Mouse (Mus musculus) left cerebral cortex, postnatal 36 days (tissue): ENCODE data around the gene Gm48551. TPM values are rescaled to one million over a fixed set of nuclear protein-coding genes. Genes with fewer than 3 reads are reported as not detected.

Experiments used
- DNase-seq, 2 experiments: peaks; one replicate each; pipeline ENCODE4 v3.0.0; 2021 to 2022; ENCODE audit warnings: low spot score in 2 of 2, mixed read lengths in 1 of 2
- intact Hi-C: fragments of 180-260 bp; cut with DNase I; formaldehyde crosslinking; loops from one replicate; pipeline ENCODE4 v1.15.1; 2025
- total RNA-seq, 2 experiments: library from RNA; stranded (reverse); gene quantifications; 2 replicates each; pipeline ENCODE4 v1.2.3; 2021

Gm48551 gene
- total RNA-seq, 2 experiments from 2014 or later, result 2.5 to 4.3 TPM

DNA sequence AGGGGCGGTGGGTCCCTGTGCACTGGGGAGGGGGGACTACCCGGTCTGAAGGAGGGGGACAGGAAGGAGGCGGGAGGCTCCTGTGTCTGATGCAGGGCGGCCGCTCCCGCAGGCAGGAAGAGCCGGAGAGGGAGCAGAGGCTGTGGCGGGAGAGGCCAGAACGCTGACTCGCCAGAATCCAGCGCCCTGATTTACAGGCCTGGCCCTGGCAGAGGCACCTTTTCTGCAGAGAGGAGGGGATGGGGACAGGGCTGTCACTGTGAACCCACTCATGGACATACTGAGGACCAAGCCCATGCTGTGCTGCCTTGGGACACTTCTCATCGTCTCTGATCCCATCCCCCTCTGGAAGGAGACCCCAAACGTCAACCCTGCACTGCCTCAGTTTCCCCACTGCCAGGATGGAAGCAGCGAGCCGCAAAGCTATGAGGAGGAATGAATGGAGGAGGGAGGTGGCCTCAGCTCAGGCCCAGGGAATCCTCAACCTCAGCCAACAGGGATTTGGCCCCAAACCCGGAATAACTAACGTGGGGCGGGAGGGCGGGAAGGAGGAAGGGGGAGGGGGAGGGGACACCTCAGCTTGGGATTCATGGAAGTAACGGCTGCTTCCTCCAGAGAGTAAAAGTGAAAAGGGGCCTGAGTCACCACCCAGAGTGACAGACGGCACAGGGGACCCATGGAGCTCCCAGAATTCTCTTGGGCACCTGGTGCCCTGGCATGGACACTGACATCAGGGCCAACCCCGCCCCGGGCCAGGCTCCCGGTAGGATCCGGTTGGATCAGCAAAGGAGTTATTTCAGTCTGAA lies 40.2 kb downstream of the Gm48551 start:
- peak in 1 of 2 experiments; percentile 19 for DNase-seq
- intact Hi-C loops, result no loop called here

DNA sequence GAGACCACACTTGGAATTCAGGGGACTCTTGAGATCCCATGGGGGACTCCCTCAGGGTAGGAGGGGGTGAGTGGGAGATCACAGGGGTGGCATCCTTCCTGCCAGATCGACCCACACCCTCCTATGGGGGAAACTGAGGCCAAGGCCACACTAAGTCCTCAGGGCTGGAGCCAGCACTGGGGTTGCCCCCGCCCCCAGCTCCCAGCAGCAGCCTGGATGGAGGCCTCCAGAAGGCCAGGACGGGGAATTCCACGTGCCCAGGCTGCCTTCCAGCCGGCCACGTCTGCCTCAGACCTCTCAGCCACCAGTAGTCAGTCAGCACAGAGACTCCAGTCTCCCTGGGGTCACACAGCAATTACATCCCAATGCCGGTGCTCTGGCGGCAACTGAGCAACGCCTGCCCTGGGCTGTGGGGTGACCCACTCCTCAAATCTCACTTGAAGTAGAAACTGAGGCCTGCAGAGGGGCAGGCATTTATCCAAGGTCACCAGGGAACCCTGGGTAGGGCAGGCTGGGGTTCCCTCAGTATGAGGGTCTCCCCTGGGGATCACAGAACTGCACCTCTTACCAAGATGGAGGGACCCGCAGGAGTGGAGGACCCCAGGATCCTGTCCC lies 41.1 kb downstream of the Gm48551 start:
- DNase-seq, result peak in 1 of 2 experiments; percentile 19
- intact Hi-C loops, result no loop called here

DNA sequence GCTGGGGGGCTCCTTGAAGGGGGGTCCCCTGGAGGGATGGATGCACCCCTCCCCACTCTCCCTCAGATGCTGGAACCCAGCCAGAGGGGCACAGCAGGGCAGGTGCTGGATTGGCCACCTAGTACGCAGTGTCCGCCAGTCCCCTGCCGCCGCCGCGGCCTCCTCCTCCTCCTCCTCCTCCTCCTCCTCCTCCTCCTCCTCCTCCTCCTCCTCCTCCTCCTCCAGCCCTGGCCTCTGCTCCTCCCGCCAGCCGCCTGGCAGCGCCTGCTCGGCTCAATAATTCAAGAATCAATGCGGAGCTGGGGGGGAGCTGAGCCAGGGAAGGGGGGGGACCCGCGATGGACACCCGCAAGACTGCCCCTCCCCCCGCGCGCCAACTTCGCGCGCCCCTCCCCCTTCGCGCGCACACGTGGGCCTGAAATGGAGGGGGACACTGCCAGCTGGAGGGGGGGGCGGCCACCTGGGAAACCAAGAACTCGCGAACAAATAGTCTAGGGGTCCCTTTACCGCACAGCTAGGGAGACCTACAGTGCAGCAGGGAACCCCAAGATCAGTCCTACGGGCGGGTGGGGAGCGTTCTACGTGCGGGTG lies 41.9 kb downstream of the Gm48551 start:
- peak in 1 of 2 experiments; percentile 19 for DNase-seq
- intact Hi-C loops, result no loop called here

DNA sequence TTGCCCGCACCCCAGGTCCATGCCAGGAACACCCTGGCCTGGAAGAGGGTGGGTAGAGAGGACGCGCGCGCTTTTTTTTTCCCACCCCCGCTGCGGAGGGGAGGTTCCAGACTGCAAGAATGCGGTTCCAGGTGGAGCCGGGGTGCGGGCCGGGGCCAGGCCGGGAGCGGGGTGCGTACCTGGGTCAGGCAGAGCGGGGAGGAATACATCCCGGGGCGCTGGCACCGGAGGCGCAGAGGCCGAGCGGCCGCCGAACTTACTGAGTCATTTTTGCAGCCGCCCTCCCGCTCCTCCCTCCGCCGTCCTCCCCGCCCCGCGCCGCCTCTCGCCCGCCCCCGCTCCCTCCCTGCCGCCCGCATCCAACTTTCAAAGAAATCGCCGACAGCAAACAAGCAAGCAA lies 42.6 kb downstream of the Gm48551 start:
- intact Hi-C loops, result no loop called here
- DNase-seq, result peak in 1 of 2 experiments; percentile 63

DNA sequence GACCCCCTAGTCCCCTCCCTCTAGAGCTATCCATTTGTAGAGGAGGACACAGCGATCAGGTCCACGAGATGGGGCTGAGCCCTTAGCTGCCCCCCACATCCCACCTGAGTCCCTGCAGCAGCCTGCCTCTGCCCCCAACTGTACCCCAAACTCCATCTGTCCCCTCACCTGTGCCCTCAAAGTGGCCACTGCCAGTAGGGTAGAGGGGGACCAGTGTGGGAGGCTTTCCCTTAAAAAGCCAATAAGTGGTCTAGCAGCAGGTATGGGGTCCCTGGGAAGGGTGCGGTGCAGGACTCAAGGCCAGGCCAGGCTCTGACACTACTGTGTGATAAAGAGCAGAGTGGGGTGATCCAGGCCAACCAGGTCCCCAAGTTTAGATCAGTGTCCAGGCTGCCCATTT lies 43.1 kb downstream of the Gm48551 start:
- DNase-seq, result no peak
- intact Hi-C loops, result no loop called here

DNA sequence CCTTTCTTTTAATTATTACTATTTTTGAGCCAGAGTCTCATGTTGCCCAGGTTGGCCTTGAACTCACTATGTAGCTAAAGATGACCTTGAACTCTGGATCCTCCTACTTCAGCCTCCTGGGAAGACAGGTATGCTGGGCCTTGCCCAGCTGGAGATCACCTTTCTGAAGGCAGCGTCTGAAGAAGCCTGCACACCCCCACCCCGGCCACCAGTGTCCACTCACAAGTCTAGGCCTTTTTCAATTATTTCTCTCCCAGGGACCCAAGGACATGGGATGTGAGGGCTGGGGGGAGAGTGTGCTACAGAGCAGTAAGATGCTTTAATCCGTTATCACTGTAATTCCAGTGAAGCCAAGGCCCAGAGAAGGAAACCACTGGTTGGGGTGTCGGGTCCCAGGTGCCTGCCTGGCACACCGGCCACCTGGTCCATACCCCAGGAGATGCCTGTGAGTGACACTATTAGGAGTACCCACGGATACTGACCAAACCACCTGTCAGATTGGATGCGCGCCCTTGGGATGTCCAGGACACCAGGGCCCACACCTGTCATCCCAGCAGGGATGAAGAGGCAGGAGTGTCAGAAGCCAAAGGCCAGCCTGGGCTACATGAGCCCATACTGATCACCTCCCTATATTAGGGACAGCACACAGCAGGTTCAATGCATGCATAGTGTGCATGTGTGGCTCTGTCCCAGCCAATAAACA lies 43.7 kb downstream of the Gm48551 start:
- peak in 1 of 2 experiments; percentile 4 for DNase-seq
- intact Hi-C loops, result no loop called here

GRCm38 (mm10) chr10:81428507-81428870 lies 44.2 kb downstream of the Gm48551 start:
- DNase-seq, result peak in 1 of 2 experiments; percentile 3
- intact Hi-C loops, result no loop called here

DNA sequence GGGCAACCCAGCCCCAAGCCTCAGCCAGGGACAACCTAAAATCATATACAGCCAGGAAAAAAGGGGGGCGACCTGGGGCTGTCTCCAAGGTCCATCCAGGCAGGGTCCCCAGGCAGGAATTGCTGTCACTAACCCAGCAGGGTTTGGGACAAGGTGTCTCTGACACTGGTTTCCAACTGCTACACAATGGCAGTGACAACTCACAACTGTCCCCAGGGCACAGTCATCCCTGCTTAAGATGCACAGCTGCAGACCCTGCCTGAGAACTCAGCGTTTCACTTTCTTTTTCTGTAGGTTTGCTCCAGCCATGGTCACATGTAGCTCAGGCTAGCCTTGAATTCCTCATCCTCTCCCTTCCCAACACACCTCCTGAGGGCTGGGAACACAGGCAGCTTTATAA lies 44.8 kb downstream of the Gm48551 start:
- peak in 1 of 2 experiments; percentile 3 for DNase-seq
- intact Hi-C loops, result no loop called here

DNA sequence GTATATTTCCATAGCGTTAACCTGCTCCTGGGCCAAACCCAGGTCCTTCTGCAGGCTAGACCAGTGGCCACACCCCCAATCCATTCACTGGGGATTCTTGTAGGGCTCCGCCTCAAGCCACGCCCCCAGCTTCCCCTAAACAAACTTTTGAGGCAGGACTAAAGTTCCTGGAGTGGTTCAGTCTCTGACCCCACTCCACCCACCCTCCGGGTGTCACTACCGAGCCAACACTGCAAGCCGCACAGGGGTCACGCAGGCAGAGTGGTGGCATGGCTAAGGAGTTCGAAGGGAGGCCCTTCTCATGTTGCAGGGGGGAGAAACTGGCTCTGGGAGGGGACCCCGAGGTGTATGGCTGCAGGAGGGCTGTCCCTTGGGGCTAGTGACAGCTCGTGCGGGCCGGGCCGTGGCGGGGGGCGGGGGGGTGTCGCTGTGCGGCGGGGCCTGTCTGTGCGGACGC lies 45.4 kb downstream of the Gm48551 start:
- intact Hi-C loops, result loop anchor here (2.0 kb wide), 1 partner anchor 13 kb away; no protein-coding TSS in a partner anchor
- peak in 1 of 2 experiments; percentile 69 for DNase-seq

DNA sequence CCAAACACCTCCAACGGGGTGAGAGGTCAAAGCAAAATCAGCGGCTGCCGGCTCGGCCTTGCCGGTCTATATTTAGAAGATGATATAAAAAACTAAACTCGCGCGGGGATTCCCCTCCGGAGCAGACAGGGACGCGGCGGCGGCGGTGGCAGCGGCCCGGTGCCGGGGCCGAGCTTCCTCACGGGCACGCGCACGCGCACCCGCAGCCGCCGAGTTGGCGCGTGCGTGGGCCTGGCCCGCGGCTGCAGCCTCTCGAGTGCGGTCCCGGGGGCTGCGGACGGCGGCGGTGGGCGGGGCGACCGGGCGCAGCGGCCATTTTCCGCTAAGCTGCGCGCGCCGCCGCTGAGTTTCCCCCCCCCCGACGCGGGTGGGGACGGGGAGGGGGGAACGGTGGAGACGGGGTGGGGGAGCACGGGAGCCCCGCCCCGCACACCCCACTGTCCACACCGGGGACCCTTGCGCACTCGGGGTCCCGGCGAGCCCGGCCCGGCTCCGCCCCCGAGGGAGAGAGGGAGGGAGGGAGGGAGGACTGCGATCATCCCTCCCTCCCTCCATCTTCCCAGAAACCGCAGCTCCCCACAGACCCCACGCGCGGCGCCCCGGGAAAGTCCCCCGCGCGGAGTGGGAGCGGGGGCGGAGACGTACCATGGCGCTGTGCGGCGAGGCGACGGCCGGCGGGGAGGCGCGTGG lies 46.0 kb downstream of the Gm48551 start:
- DNase-seq, result peak; percentile 82 to 89
- intact Hi-C loops, result loop anchor here (2.0 kb wide), 1 partner anchor 13 kb away; no protein-coding TSS in a partner anchor

DNA sequence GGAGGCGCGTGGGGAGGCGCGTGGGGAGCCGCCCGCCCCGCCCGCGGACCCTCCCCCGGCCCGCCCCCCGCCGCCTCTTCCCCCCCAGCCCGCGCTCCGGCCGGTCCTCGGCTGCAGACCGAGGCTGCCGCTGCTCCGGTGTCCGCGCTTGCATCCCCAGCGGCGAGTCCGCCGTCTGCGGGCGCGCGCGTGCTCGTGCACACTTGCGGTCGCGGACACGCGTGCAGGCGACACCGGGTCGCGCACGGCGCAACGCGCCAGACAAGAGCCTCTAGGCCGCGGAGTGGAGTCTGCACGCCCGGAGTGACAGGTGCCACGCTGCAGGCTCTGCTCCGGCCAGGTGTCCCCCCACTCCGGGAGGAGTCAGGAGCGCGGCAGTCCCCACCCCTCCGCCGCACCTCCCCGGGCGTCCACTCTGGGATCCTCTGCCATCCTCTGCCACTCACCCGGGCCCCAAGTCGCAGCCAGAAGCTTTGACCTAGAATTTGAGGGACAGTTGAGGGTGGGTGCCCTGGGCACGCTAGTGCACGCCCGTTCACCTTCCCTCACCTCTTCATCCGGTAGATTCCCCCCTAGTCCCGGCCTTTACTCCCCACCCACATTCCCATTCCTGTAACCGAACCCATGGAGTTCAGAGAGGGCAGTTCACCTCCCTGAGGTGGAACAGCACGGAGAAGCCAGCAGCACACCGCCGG lies 46.7 kb downstream of the Gm48551 start:
- DNase-seq, result peak in 1 of 2 experiments; percentile 83
- intact Hi-C loops, result loop anchor here (2.0 kb wide), 1 partner anchor 14 kb away; no protein-coding TSS in a partner anchor

DNA sequence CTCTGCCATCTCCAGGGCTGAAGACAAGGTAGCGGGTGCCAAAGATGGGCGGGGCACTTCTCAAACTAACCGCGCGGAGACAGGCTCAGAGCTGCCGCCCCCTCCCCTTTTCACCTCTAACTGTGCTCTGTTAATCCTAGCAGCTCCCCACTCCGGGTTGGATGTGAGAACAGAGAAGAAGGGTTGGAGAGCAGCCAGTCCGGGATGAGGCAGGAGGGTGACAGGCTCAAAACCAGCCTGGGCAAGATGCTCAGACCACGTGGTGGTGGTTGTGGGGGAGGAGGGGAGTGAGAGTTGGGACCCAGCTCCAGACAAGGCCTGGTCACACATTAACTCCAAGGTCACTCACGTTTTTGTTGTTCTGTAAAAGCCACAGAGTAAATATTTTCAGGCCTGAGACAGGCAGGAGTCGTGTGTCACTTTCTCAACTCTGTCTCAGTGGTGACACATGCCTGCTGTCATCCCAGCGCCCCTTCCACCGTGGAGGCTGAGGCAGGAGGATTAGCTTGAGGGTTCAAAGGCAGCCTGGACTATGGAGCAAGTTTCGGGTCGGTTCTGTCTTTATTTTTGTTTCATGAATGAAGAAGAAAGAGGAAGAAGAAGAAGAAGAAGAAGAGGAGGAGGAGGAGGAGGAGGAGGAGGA lies 47.4 kb downstream of the Gm48551 start:
- no peak for DNase-seq
- intact Hi-C loops, result loop anchor here (2.0 kb wide), 1 partner anchor 15 kb away; no protein-coding TSS in a partner anchor

GRCm38 (mm10) chr10:81432169-81432867 lies 48.1 kb downstream of the Gm48551 start:
- DNase-seq, result no peak
- intact Hi-C loops, result no loop called here

- intact Hi-C loops, result no loop called here
- DNase-seq, result peak; percentile 87 to 90
Measured at GRCm38 (mm10) chr10:81432868-81433262, 48.6 kb downstream of the Gm48551 start.

- intact Hi-C loops, result loop anchor here (2.0 kb wide), 1 partner anchor 23 kb away; no protein-coding TSS in a partner anchor
- no peak for DNase-seq
Measured at GRCm38 (mm10) chr10:81433541-81434289, 49.4 kb downstream of the Gm48551 start.

GRCm38 (mm10) chr10:81434361-81435263 lies 50.3 kb downstream of the Gm48551 start:
- no peak for DNase-seq
- intact Hi-C loops, result loop anchor here (2.0 kb wide), 1 partner anchor 24 kb away; no protein-coding TSS in a partner anchor
